Mouse (Mus musculus) megakaryocyte, embryonic 14.5 days (primary cell): ENCODE results near the gene Psmd2.
"Not testable (repeated sequence)": the region's sequence is repeated elsewhere in the genome, so short reads cannot be mapped to it uniquely, and the experiment has no call there.

ENCODE experiments used
- FLI1 ChIP-seq: IDR thresholded peaks from 2 replicates; pipeline ENCODE4 v1.6.1; 2012; ENCODE audit warnings: low read length, inconsistent platforms, mixed read lengths
- GATA1 ChIP-seq: IDR thresholded peaks from 3 replicates; pipeline ENCODE4 v1.6.1; 2012; ENCODE audit warnings: mixed read lengths, low read length, inconsistent platforms, borderline replicate concordance

DNA sequence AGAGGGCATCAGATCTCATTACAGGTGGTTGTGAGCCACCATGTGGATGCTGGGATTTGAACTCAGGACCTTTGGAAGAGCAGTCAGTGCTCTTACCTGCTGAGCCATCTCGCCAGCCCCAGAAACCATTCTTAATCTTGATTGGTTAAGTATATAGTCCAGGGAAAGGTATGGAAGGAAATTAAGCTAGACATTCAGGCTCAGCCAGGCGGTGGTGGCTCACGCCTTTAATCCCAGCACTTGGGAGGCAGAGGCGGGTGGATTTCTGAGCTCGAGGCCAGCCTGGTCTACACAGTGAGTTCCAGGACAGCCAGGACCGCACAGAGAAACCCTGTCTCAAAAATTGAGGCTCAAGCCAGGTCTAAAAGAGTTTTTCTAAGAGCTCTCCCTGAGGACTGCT, 16.6 kb downstream of the Psmd2 start, which contains the start of gene Eif4g1:
- TF ChIP-seq GATA1, FLI1: not testable (repeated sequence)
